Mouse (Mus musculus) cortical plate, adult 2 months (tissue): ENCODE measurements around the gene Gm6169.

Experiments used
- CTCF ChIP-seq: fragments of 200-500 bp; IDR thresholded peaks from 2 replicates; pipeline ENCODE4 v1.5.1; 2011; ENCODE audit warnings: mild to moderate bottlenecking, control low read depth, low read length; ENCODE audit not compliant: insufficient read depth; ENCODE audit errors: extremely low read depth
- POLR2A ChIP-seq: fragments of 200-500 bp; IDR thresholded peaks from 2 replicates; pipeline ENCODE4 v1.6.1; 2011; ENCODE audit warnings: mild to moderate bottlenecking, low read length, control low read depth; ENCODE audit not compliant: insufficient read depth; ENCODE audit errors: extremely low read depth

GRCm38 (mm10) chr13:97099187-97099852 is at the start of gene Gm6169:
- TF ChIP-seq POLR2A, result no peak
- peak; percentile 72 for TF ChIP-seq CTCF
